Mouse (Mus musculus) gonadal fat pad, adult 2 months (tissue): Measurements from ENCODE around the gene Gm15293. TPM values are rescaled to one million over a fixed set of nuclear protein-coding genes. Genes with fewer than 3 reads are reported as not detected.
"Not testable (repeated sequence)": the region's sequence is repeated elsewhere in the genome, so short reads cannot be mapped to it uniquely, and the experiment has no call there.

ENCODE experiments used
- DNase-seq: peaks from one replicate; pipeline ENCODE4 v3.0.0-alpha.2; 2012; ENCODE audit warnings: low read depth
- polyA plus RNA-seq: library from polyadenylated mRNA; depleted of rRNA; stranded (reverse); fragments of >200 nt; gene quantifications from 2 replicates; pipeline ENCODE4 v1.2.3, GENCODE M21; 2012; rRNA removed

Gene Gm15293
- not detected in 2 replicates for polyA plus RNA-seq

DNA sequence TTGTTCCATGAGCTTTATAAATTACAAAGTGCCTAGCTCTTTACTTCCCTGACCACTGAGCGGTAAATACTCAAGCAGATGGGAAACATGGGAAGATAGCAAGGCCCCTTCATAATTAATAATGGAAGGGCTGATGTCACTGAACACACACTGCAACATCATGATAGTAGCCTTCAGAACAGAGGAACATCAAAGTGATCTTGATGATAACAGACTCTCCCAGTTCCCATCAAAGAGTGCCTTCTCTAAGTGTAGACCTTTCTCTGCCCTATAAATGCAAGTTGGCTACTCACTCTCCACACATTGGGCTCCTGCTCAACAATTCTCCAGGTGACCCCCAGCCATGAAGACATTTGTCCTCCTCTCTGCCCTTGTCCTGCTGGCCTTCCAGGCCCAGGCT lies at the start of gene Gm15293:
Gene Gm15293 (plus strand): TSS at position 301 of the 400 bp plus-strand sequence.
- not testable (repeated sequence) for DNase-seq

DNA sequence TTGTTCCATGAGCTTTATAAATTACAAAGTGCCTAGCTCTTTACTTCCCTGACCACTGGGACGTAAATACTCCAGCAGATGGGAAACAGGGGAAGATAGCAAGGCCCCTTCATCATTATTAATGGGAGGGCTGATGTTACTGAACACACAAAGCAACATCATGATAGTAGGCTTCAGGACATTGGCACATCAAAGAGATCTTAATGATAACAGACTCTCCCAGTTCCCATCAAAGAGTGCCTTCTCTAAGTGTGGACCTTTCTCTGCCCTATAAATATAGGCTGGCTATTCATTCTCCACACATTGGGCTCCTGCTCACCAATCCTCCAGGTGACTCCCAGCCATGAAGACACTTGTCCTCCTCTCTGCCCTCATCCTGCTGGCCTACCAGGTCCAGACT lies 39.4 kb upstream of the Gm15293 start, which contains the start of gene Defa22:
Gene Defa22 (plus strand): TSS at position 301 of the 400 bp plus-strand sequence.
- DNase-seq, result not testable (repeated sequence)

DNA sequence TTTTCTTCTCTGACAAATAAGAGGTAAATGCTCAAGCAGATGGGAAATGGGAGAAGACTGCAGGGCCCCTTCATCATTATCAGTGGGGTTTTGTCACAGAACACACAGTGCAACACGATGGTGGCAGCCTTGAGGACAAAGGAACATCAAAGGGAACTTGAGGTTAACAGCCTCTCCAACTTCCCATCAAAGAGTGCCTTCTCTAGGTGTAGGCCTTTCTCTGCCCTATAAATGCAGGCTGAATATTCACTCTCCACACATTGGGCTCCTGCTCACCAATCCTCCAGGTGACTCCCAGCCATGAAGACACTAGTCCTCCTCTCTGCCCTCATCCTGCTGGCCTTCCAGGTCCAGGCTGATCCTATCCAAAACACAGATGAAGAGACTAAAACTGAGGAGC lies 10.0 kb upstream of the Gm15293 start, which contains the start of gene Defa31:
Gene Defa31 (plus strand): TSS at position 301 of the 400 bp plus-strand sequence.
- not testable (repeated sequence) for DNase-seq

Other genes starting within 250 kb of the Gm15293 start
- not detected in 2 replicates for gene Defa21, start 176.0 kb upstream of the Gm15293 start, polyA plus RNA-seq
- gene Defa23, start 146.5 kb upstream of the Gm15293 start, polyA plus RNA-seq, result not detected in 2 replicates
- gene Defa35, start 136.5 kb upstream of the Gm15293 start, polyA plus RNA-seq, result not detected in 2 replicates
- gene Defa25, start 117.1 kb upstream of the Gm15293 start, polyA plus RNA-seq, result not detected in 2 replicates
- gene Gm14851, start 105.5 kb upstream of the Gm15293 start, polyA plus RNA-seq, result not detected in 2 replicates
- not detected in 2 replicates for gene Defa30, start 66.9 kb upstream of the Gm15293 start, polyA plus RNA-seq
- not detected in 2 replicates for gene Defa22, start 39.3 kb upstream of the Gm15293 start, polyA plus RNA-seq
- not detected in 2 replicates for gene Defa31, start 9.9 kb upstream of the Gm15293 start, polyA plus RNA-seq
- not detected in 2 replicates for gene Gm15292, start 48.2 kb downstream of the Gm15293 start, polyA plus RNA-seq
- gene Defa27, start 114.0 kb downstream of the Gm15293 start, polyA plus RNA-seq, result not detected in 2 replicates
- not detected in 2 replicates for gene Defa29, start 125.5 kb downstream of the Gm15293 start, polyA plus RNA-seq
- gene Defa2, start 177.0 kb downstream of the Gm15293 start, polyA plus RNA-seq, result not detected in 2 replicates
- not detected in 2 replicates for gene Defa33, start 190.2 kb downstream of the Gm15293 start, polyA plus RNA-seq
- not detected in 2 replicates for gene Defa36, start 225.8 kb downstream of the Gm15293 start, polyA plus RNA-seq